Mouse (Mus musculus): ENCODE data around the gene Plppr4. TPM values are rescaled to one million over a fixed set of nuclear protein-coding genes. Genes with fewer than 3 reads are reported as not detected.
A peak's percentile ranks its signal among the peaks of the same experiment; 100 is the strongest.

Plppr4 gene
- 100 to 1,000 TPM; 234 to 255 (median 241) TPM for total RNA-seq (2022)

DNA sequence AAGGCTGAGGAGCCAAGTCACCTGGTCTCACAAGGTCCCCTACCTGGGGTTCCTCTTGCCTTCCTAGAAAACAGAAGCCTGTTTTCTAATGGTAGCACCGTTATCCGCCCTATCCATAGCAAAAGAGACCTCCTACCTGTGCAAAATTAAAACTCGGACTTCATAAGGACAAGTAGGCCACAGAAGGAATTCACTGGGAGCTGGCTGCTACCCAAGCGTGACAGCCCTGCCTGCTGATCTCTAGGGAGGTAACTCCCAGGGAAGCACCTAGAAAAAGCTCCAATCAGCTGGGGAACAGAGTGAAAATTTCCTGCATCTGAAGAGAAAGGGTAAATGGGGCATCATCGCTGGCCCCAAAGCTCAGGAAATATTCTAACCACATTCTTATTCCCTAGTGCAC lies at the start of gene Plppr4:
Gene Plppr4, minus strand, starts transcription at position 349 of the 400 bp plus-strand sequence.
- DNase-seq (ENCODE audit: low spot score in 2 of 2): no peak

DNA sequence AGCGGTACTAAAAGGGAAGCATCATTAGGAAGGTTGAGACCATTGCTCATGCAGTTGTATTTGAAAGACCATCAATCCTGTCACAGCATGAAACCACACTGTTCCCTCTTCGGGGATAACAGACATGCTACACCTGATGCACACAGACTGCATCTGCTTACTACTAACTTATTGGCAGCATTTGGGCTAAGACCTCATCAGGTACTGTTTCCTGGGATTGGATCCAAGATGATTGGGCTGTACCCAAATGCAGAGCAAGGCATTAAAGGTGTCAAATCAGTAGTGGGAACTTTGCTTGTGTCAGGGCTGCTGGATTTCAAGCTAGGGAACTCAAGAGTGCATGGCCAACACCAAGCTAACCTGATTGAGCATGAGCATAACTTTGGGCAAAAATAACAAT lies 45.1 kb upstream of the Plppr4 start:
- DNase-seq (ENCODE audit: low spot score in 2 of 2): no peak

DNA sequence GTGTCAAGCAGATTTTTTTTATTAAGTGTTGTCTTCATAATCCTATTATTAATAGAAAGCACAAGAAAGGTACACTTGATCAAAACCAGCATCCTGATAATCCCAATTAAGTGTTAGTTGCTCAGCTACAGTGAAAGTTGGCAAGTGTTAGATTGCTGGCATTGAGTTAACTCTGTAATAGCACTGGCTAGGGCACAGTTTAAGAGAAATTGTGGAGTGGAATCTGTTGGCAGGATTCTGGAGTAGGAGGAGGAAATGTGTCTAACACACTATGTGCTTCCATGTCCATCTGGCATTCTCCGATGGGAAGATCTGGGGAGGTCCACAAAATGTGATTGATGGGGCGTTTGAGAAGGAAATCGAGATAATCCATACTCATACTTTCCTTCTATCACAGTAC lies 43.1 kb upstream of the Plppr4 start:
- DNase-seq (ENCODE audit: low spot score in 2 of 2): peak in 1 of 2 experiments; percentile 31

DNA sequence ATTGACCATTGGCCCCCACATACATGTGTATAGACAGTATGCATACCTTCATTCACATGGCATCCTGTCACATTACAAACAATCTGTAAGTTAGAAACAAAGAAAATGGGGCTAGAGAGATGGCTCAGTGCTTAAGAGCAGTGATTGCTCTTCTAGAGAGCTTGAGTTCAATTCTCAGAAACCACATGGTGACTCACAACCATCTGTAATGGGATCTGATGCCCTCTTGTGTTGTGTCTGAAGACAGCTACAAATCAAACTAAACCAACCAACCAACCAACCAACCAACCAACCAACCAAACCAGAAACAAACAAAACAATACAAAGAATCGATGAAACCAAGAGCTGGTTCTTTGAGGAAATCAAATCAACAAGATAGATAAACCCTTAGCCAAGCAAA lies 5.4 kb upstream of the Plppr4 start:
- no peak for DNase-seq (ENCODE audit: low spot score in 2 of 2)

DNA sequence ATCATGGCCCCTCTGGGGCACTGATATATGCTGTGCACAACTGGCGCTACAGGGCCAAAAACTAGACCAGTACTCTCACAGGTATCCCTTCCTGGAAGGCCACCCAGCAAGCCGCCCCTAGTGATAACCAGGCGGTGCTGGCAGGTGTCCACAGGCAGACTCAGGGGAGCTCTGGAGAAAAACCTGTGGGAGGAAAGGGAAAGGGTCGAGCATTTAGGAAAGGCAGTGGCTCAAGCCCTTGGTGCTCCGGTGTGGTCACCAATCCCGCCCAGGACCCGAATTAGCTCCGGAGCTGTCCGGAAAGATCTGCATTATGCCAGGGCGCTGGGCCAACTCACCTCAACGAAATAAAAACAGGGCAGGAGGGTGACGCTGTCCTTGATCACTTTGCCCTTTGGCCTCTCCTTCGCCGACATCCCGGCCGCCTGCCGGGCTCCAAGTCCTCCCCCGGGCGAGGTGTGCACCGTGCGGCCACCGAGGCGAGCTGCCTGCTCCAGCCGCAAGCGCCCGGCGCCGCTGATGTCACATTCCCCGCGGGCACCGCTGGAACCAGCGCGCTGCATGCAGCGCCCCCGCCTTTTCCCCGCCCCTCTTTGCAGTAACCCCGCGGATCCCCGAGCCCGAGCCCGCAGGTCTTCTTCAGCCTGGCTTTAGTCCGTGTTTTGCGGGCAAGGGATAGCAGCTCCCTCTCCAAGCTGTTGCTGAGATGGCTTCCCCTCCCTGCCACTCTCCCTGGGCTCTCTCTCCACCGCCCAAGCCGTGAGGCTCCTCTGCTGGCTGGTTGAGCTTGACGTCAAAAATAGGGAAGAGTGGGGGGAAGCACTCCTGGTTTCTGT lies 772 bp downstream of the Plppr4 start:
- DNase-seq (ENCODE audit: low spot score in 2 of 2): peak; percentile 59 to 65

DNA sequence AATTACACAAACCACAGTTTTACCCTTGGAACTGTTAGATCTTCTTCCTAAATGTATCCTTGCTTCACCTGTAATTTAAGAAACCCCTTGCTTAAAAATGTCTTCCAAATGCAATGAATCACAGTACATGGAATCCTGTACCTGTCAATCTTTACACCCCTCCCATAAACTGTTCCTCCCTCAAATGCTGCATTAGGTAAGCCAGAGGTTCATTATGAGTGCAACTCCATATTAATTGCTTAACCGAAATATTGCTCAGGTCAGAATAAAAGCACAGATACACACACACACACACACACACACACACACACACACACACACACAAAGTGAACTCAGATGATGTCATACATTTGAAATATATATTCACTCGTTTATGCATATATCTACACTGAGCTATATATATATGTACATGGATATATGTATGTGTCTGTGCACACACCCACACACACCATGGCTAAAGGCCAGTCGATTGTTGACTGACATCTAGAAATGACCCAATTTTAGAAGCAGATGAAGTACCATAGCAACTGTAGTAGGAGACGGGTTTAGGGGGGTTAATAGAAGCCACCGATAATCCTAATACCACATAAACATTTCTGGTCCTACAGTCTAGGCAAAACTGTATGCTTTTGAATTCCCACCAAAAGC lies 1.6 kb downstream of the Plppr4 start:
- DNase-seq (ENCODE audit: low spot score in 2 of 2): peak in 1 of 2 experiments; percentile 34

DNA sequence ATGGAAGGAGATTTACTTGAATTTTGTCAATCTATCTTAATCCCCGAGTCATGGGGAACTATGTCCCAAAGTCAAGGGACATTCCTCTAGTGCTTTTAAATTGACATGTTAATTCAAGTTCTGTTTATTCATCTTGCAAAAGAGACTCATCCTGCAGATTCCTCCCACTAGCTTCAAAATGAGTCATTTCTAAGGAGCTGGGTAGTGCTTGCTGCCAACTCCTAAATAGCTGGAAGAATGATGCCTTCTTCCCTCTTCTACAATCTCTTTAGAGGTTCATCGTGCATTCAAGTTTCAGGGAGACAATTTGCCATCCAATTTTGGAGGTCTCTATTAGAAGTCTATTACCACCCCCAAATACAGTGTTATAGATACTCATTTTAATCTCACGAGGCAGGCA lies 3.3 kb downstream of the Plppr4 start:
- no peak for DNase-seq (ENCODE audit: low spot score in 2 of 2)

DNA sequence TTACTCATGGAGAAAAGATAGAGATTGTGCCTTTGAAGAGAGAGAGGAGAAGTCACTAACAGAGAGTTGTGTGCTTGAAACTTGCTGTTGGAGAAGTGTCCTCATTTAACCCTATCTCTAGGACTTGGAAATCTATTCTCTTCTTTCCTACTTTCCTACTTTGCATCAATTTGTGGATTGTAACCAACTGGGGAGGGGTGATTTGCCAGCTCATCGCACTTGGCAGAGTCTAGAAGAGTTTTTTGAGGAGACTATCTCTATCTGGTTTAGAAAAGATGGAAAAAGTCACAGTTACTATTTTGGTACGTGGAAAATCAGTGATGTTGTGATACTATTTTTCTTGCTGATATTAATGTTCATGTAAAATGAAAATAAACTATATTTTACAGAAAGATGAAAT lies 6.7 kb downstream of the Plppr4 start:
- no peak for DNase-seq (ENCODE audit: low spot score in 2 of 2)

DNA sequence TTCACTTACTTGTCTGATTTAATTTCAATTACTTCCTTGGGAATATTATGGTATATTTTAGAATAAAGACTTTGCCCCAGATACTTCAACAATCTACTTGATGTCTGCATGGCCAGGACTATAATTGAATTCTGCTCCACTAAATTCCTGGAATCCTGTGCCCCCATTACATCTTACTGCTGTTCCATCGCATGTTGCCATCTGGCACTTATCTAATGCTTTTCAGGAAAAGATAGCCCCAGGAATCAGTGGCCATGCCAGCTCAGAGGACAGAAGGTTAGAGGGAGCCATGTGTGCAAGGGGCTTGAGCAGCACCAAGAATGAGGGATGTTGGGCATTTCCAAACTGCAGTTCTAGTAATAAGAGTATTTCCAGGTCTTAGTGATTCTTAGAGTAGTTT lies 14.3 kb downstream of the Plppr4 start:
- DNase-seq (ENCODE audit: low spot score in 2 of 2): no peak

DNA sequence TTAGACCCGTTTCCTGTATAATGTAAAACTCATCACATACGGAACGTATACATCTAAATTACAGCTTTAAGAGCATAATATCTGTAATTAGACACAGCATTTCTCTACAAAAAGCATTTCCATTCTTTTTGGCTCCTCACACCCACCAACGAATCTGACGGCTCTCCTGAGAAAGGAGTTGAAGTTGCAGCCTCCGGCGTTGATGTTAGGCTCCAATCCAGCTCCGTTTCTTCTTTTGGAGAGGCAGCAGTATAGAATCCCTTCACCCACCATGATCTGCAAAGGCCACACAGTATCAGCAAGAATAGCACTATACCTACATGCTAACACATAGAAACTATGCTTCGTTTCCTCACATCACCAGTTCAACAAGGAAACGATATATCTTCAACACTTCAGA lies 29.2 kb downstream of the Plppr4 start:
- DNase-seq (ENCODE audit: low spot score in 2 of 2): no peak

DNA sequence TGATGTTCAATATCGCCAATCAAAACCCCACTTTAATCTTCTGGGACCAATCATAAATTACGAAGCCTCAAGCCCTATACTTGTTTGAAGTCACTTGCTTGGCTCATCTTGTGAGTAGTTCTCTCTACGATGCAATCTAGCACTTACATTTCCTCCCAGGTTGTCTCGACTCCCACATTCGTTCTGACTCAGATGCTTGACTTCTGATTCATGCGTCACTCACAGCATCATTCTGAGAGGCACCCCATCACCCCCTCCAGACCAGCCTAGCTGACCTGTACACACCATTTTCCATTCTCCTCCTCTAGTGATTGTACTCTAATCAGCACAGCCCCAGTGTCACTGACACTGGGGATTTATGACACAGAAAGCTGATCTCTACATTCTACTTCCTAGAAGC lies 31.2 kb downstream of the Plppr4 start:
- DNase-seq (ENCODE audit: low spot score in 2 of 2): no peak

DNA sequence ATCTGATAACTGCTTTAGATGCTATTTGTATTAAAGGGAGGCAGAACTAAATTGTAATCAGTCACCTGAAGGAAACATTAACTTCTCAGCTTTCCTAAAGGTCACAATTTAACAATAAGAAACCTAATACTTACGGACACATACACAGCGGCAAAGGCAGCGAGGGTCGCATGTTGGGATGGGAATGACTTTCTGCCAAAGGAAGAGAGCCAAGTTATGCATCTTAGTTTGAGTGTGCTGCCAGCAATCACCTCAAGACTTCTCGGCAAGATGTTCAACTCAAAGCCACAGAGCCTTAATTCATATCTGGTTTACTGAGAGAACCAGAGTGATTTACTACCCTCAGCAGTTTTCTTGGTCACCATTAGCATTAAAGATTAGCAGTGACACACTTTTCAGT lies 34.1 kb downstream of the Plppr4 start:
- DNase-seq (ENCODE audit: low spot score in 2 of 2): no peak

DNA sequence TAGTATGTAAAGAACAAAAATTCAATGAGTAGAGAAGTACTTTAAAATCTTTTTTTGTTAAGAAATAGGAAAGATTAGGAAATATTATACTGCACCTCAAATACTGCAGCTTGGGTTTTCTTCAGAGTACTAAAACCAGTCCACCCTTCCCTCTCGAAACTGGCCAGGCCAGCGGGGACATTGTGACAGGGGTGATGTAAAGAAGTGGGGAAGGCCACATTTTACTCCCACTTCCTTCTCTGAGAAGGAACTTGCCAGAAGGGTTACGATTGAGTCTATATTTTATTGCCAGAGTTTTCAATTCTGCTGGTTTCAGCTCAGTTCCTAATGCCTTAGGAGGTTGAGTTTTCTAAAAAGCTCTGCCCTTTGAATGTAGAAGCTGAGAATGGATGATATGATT lies 41.0 kb downstream of the Plppr4 start:
- no peak for DNase-seq (ENCODE audit: low spot score in 2 of 2)

DNA sequence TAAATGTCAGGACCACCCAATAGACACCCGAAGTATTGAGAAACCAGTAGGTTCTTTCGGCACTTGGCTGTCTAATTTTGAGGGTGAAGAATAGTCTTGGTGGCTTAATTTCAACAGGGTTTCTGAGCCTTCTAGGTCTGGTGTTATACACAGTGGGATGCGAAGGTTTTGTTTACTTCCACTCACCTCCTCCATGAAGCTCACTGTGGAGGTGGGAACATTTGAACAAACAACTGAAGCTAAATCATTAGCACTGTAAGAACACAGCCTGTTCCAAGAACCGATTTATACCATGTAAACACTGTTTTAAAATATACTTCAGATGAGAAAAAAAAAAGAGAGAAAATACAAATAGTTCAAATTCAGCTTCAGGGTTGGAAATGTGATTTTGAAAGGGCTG lies 47.3 kb downstream of the Plppr4 start:
- no peak for DNase-seq (ENCODE audit: low spot score in 2 of 2)

DNA sequence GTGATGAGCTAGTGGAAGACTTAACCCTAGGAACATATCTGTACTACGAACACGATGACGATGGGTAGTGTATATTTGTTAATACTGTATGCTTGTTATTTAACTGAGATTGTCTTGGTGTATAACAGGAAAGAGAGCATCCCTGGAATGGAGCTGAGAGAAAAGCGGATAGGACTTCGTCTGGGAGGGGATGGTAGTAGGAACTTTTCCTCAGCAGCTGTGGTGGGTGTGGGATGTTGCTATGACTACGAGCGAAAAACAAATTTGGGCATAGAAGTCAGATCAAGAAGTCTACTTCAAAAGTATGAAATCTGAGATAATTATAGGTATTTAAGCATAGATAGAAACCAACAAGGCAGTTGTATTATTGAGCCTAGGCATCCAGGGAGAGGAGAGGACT lies 48.6 kb downstream of the Plppr4 start:
- no peak for DNase-seq (ENCODE audit: low spot score in 2 of 2)

DNA sequence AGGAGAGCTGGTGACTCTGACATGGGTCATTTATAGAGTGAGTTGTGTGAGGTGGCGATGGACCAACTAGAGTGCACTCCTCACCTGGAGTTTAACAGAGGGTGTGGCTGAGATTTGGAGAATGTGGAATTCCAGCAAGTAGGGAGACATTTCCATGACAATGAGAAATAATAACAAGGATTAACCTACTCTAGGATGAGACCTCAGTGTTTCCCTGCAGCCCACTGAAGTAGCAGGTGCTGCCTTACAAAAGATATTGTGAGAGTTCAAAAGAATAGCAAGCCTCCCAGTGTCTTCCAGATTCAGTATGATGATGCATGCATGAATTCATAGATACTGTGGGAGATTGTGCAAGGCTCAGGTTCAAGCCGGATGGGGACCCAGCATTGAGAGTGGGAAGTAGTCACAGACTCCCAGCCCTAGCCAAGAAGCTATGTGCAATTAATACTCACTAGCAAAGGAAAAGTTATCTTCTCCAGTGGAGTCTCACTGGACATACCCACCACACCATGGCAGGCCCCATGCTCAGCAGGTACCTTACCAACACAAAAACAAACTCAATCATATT lies 49.8 kb downstream of the Plppr4 start:
- DNase-seq (ENCODE audit: low spot score in 2 of 2): no peak

DNA sequence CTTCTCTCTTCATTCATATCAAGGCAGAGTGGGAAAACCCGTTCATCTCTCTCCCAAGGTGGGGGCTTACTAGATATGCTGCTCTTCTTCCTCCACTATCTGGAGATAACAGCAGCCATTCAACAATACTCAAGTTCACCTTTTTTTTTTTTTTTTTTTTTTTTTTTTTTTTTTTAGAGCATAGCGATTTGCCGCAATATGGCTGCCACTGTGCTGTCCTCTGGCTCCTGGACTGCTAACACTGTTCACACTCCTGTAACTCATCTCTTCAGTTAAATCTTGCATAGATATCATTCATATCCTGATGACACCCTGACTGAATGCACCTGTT lies 51.1 kb downstream of the Plppr4 start:
- no peak for DNase-seq (ENCODE audit: low spot score in 2 of 2)

DNA sequence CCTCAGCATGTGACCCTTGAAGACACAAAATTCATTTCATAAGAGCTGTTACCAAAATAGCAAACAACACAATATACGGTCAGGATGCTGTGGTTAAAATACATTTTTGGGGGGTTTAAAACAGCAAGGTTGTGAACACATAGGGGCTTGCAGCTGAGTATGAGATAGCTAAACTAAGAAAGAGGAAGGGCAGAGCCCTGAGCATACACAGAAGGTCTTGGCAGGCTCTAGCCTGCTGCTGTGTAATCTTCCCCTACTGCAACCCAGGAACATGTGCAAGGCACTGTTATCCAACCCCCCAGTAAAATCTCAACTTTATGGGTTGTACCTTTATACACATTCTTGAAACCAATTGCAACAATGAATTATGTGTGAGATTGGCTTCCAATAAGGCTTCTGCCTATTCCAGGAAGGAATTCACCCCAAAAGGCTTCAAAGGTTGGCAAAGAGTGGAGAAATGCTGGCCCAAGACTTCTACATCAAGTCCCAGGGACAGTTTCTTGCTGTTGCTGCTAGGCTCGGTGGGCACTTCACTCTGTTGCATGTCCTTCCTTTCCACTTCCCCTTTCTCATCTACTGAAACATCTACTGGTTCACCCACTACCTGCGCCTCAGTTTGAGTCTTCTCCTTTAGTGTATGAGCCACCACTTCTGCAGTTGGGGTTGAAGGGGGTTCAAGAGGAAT lies 51.6 kb downstream of the Plppr4 start:
- no peak for DNase-seq (ENCODE audit: low spot score in 2 of 2)

DNA sequence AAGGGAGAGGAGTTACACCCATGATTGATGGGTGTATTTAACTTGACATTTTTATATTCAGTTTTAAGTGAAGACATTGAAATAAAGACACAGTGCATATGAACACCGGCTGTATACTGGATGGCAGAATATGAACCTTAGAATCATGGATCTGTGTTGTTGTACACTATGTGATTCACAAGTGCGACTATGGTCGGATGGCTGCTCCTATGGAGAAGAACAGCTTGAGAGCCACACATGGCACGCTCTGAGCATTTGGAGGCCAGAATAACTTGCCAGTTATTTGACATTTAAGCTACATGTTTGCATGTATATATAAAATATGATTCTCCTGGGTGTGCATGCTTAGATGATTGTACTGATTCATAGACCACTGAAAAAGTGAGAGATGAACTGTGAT lies 53.1 kb downstream of the Plppr4 start:
- no peak for DNase-seq (ENCODE audit: low spot score in 2 of 2)

DNA sequence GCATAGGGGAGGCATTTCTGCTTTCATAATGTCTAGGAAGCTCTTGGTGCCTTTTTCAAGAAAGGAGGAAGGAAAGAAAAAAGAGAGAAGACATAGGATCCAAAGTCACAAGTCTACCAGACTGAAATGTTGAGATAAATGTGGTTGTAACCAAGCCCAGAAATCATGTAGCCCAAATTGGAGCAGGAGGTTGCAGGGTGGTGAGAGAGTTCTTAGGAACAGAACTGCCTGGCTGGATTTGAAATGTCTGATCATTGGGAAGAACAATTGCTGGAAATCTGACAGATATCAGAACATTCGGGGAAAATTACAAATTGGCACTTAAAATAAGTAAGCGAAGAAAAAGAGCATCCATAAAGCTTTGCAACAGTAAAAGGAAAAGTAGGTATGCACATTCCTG lies 56.6 kb downstream of the Plppr4 start:
- no peak for DNase-seq (ENCODE audit: low spot score in 2 of 2)

DNA sequence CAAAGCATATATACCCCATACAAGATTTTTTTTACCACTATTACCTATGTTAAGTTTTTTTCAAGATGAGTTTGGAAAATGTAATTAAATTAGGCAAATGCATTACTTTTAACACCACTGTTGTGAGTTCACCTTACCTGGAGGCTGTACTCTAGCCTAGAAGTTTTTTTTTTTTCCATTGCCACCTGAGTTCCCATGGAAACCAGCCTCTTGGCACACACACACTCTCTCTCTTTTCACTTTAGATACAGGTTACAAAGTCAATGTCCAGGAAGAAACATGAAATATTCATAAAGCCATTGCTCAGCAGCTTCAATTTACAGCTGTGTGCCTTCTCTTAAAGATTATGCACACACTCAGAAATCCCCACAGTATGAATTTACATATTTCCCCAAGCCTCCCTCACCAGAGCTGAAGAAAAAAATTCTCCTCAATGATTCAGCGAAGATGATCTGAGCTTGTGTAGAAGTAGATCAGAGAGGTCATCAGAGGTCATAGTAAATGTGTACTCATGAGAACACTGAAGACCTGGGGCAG lies 59.9 kb downstream of the Plppr4 start:
- no peak for DNase-seq (ENCODE audit: low spot score in 2 of 2)

DNA sequence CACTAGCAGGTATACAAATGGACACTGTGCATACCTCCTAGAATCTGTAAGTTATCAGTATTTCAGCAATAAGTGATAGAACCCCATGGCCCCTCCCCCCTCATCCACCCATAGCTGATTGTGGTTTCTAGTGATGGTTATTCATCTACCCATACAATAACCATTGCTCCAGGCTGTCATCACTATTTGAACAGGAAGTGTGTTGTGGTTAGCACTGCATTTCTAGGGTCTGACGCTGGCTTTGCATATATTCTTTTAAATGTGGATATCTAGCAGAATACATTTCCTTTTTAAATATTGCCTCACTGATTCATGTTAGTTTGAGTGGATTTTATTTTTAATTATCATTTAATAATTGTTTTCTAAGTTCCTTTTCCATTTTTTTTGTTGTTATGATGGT lies 62.9 kb downstream of the Plppr4 start:
- no peak for DNase-seq (ENCODE audit: low spot score in 2 of 2)

Measured in layer of hippocampus, adult 8-10 months (tissue).